Mouse (Mus musculus) Muller cell, postnatal 12 days (primary cell): ENCODE data around the gene Gm20422.
"Not testable (repeated sequence)": the region's sequence is repeated elsewhere in the genome, so short reads cannot be mapped to it uniquely, and the experiment has no call there.

Experiments
- DNase-seq: peaks from one replicate; pipeline ENCODE4 v3.0.0-alpha.2; 2015; ENCODE audit errors: inconsistent ontology term

Gm20422 gene

DNA sequence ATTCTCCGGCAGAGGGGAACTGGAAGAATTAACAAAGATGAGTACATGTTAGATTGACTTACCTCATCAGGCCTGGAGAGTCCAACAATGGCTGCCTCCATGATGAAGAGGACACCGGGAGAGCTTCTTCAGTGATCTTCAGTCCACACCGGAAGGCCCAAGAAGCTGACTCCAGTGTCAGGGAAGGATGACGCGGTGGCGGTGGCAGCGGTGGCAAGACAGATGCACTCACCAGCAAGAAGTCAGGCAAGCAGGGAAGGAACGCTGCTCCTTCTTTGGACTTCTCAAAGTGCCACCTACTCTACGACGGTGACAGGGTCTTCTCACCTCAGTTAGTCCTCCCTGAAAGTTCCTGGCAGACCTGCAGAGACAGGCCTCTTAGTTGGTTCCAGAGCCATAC is 64.1 kb downstream of the Gm20422 start, which contains the start of gene Zfp869:
Gene Zfp869, minus strand, starts transcription at position 101 of the 400 bp plus-strand sequence.
- not testable (repeated sequence) for DNase-seq

DNA sequence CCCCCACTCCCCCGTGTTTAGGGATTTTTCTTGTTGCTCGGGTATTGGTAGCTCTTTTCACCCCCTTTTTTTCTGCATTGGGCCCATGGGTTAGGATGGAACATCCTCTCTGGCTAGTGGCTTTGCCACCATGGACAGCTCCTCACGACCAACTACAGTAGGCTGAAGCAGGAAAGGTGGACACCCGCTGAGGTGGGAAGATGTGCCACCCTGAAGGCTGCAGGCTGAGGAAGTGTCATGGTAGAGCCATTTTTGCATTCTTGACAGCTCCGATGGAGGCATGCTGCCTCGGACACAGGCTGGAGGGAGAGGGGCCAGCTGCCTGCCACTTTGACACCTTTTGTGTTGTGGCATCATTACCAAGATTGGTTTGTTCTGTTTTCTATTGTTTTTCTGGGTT is 72.9 kb downstream of the Gm20422 start:
- DNase-seq: no peak
